Mouse (Mus musculus): Measurements from ENCODE around the gene Tgtp1. TPM values are rescaled to one million over a fixed set of nuclear protein-coding genes. Genes with fewer than 3 reads are reported as not detected.
"Not testable (repeated sequence)": the region's sequence is repeated elsewhere in the genome, so short reads cannot be mapped to it uniquely, and the experiment has no call there.

Tgtp1 gene
- polyA plus RNA-seq, 1 experiment = 0.29 TPM

DNA sequence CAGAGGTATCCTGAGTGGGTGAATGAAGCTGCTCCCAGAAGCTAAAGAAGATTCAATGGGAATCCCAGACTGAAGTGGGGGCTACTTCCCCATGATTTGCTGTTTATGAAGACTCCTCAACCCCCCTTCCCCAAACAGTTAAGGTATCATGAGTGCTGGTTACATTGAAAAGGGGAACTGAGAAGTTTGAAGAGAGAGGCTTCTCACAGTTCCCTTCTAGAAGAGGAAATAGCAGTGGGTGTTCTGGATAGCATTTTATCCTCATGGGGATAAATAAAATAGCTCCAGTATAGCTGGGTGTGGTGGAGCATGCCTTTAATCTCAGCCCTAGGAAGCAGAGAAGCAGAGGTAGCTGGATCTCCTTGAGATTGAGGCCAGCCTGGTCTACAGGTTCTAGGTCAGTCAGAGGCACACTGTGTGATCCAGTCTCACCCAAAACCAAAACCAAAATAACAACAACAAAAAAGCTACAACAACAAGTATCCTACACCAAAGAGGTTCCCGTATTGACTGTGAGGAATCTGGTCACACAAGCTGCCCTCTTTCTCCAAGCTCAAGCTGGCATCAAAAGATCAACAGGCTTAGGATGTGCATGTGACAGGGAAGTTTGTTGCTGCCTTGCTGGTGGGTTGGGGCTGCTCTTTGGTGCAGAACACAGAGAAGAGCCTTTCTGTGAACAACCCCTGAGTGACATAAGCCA, 15.6 kb downstream of the Tgtp1 start, which contains the start of gene Olfr56:
TSS of gene Olfr56 (plus strand) at position 650 of the 700 bp plus-strand sequence.
- WGBS = no CpG with 5 or more reads among the region's 1 CpGs
- H3K4me3 ChIP-seq (ENCODE audit: low read depth, low read length); H3K4me1 ChIP-seq (ENCODE audit: control insufficient read depth, insufficient read depth, insufficient read length, low read length); H3K27ac ChIP-seq (ENCODE audit: insufficient read depth, low read depth, low read length); H3K27me3 ChIP-seq (ENCODE audit: control insufficient read depth, insufficient read depth, low read length); H3K36me3 ChIP-seq (ENCODE audit: control insufficient read depth, insufficient read depth, low read length): not testable (repeated sequence)

- H3K36me3 ChIP-seq (ENCODE audit: control insufficient read depth, insufficient read depth, low read length); H3K4me3 ChIP-seq (ENCODE audit: low read depth, low read length); H3K27ac ChIP-seq (ENCODE audit: insufficient read depth, low read depth, low read length); H3K4me1 ChIP-seq (ENCODE audit: control insufficient read depth, insufficient read depth, insufficient read length, low read length); H3K27me3 ChIP-seq (ENCODE audit: control insufficient read depth, insufficient read depth, low read length): not testable (repeated sequence)
- no CpG with 5 or more reads among the region's 1 CpGs for WGBS
Observed at GRCm38 (mm10) chr11:48974686-48975085, 19.3 kb downstream of the Tgtp1 start.

DNA sequence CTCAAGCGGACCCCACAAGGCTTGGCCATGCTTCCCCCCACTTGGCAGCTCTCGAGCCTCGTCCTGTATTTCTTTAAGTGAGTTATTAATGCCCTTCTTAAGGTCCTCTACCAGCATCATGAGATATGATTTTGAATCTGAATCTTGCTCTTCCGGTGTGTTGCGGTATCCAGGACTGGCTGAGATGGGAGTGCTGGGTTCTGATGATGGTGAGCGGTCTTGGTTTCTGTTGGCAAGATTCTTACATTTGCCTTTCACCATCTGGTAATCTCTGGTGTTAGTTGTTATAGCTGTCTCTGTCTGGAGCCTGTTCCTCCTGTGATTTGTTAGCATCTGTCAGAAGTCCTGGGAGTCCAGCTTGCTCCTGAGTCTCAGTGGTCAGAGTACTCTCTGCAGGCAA, 47.9 kb downstream of the Tgtp1 start, which contains the start of gene Psme2b:
TSS of gene Psme2b (minus strand) at position 101 of the 400 bp plus-strand sequence.
- 96% methylated on average over 6 of the region's 6 CpGs for WGBS
- H3K4me3 ChIP-seq (ENCODE audit: low read depth, low read length); H3K27me3 ChIP-seq (ENCODE audit: control insufficient read depth, insufficient read depth, low read length); H3K27ac ChIP-seq (ENCODE audit: insufficient read depth, low read depth, low read length); H3K4me1 ChIP-seq (ENCODE audit: control insufficient read depth, insufficient read depth, insufficient read length, low read length); H3K36me3 ChIP-seq (ENCODE audit: control insufficient read depth, insufficient read depth, low read length): not testable (repeated sequence)

DNA sequence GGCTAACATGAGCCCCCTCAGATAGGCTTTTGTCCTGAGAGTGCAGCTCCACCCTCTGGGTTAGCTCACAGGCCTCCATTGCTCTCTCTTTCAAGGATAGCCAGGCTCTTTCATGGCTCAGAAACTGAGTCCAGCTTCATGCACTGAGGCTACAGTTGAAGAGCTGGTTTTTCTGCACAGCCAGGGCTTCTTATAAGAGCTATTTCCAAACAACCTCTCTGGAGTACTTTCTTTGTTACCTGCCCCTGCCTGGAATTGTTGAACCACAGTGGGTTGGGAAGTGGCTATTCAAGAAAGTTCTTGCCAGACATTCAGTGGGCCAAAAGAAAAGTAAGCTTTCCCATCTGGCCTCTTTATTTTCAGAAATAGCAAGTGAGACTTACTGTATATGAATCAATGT, 54.7 kb downstream of the Tgtp1 start:
- not testable (repeated sequence) for H3K4me1 ChIP-seq (ENCODE audit: control insufficient read depth, insufficient read depth, insufficient read length, low read length); H3K4me3 ChIP-seq (ENCODE audit: low read depth, low read length); H3K27ac ChIP-seq (ENCODE audit: insufficient read depth, low read depth, low read length); H3K36me3 ChIP-seq (ENCODE audit: control insufficient read depth, insufficient read depth, low read length); H3K27me3 ChIP-seq (ENCODE audit: control insufficient read depth, insufficient read depth, low read length)

Other genes with a start within 250 kb of the Tgtp1 start
- 1,479 and 1,553 TPM in 2 replicates for gene Rack1, start 193.8 kb downstream of the Tgtp1 start, polyA plus RNA-seq (2012; rRNA removed)
- 10.0 and 18.7 TPM in 2 replicates for gene Trim41, start 176.8 kb downstream of the Tgtp1 start, polyA plus RNA-seq (2012; rRNA removed)
- gene Trim7, start 168.0 kb downstream of the Tgtp1 start, polyA plus RNA-seq (2012; rRNA removed) = 4.9 and 12.6 TPM in 2 replicates
- gene Gm12184, start 167.5 kb downstream of the Tgtp1 start, polyA plus RNA-seq (2012; rRNA removed) = 3.3 and 3.9 TPM in 2 replicates
- 1.8 and 7.4 TPM in 2 replicates for gene Irgm1, start 122.5 kb downstream of the Tgtp1 start, polyA plus RNA-seq (2012; rRNA removed)
- 0.38 and 3.1 TPM in 2 replicates for gene Gm5431, start 92.0 kb downstream of the Tgtp1 start, polyA plus RNA-seq (2012; rRNA removed)
- gene Psme2b, start 48.0 kb downstream of the Tgtp1 start, polyA plus RNA-seq (2012; rRNA removed) = 5.0 and 10.9 TPM in 2 replicates
- gene Olfr56, start 15.3 kb downstream of the Tgtp1 start, polyA plus RNA-seq (2012; rRNA removed) = 0.03 and 0.47 TPM in 2 replicates
- gene 9930111J21Rik1, start 14.8 kb downstream of the Tgtp1 start, polyA plus RNA-seq (2012; rRNA removed) = 0.94 and 1.3 TPM in 2 replicates
- gene Gm12185, start 1.9 kb downstream of the Tgtp1 start, polyA plus RNA-seq (2012; rRNA removed) = 0.01 and 0.13 TPM in 2 replicates
- 0.48 and 0.85 TPM in 2 replicates for gene 9930111J21Rik2, start 57.1 kb upstream of the Tgtp1 start, polyA plus RNA-seq (2012; rRNA removed)
- gene Tgtp2, start 70.0 kb upstream of the Tgtp1 start, polyA plus RNA-seq (2012; rRNA removed) = 0.72 and 1.8 TPM in 2 replicates
- gene Ifi47, start 82.4 kb upstream of the Tgtp1 start, polyA plus RNA-seq (2012; rRNA removed) = 2.7 and 8.7 TPM in 2 replicates
- gene Olfr1396, start 120.7 kb upstream of the Tgtp1 start, polyA plus RNA-seq (2012; rRNA removed) = 0.13 TPM in 1 of 2 replicates, not detected in the other
- not detected in 2 replicates for gene Olfr1395, start 148.1 kb upstream of the Tgtp1 start, polyA plus RNA-seq (2012; rRNA removed)
- not detected in 2 replicates for gene Olfr1394, start 160.2 kb upstream of the Tgtp1 start, polyA plus RNA-seq (2012; rRNA removed)
- gene Btnl9, start 193.0 kb upstream of the Tgtp1 start, polyA plus RNA-seq (2012; rRNA removed) = 0.53 and 1.2 TPM in 2 replicates
- 0.38 and 0.42 TPM in 2 replicates for gene Zfp62, start 209.1 kb upstream of the Tgtp1 start, polyA plus RNA-seq (2012; rRNA removed)

Measured in small intestine, adult 2 months (tissue).